Mouse (Mus musculus) limb, embryonic 11.5 days (tissue): ENCODE data around the gene Nod1. TPM values are rescaled to one million over a fixed set of nuclear protein-coding genes. Genes with fewer than 3 reads are reported as not detected.

Experiments used
- ATAC-seq: fragments of 200-750 bp; cut with Nextera tagmentation; 2 replicates; pipeline ENCODE4 v1.8.0; 2017; ENCODE audit warnings: low read depth; ENCODE audit not compliant: insufficient number of reproducible peaks, low FRiP score, low TSS enrichment
- DNase-seq: peaks from one replicate; pipeline ENCODE4 v3.0.0-alpha.2; 2015; ENCODE audit warnings: low spot score
- H3K27ac ChIP-seq: fragments of 300-500 bp; sonication (generic); replicated peaks from 2 replicates; pipeline ENCODE4 v1.5.1; 2014; ENCODE audit warnings: low read depth, mild to moderate bottlenecking, low read length
- H3K27me3 ChIP-seq: fragments of 300-500 bp; sonication (generic); 2 replicates; pipeline ENCODE4 v1.6.1; 2014; ENCODE audit warnings: mild to moderate bottlenecking, low read length, mixed read lengths; ENCODE audit not compliant: control insufficient read depth, insufficient read depth
- H3K36me3 ChIP-seq: fragments of 300-500 bp; sonication (generic); 2 replicates; pipeline ENCODE4 v1.6.1; 2014; ENCODE audit warnings: mild to moderate bottlenecking, low read length, moderate library complexity, mixed read lengths; ENCODE audit not compliant: control insufficient read depth, insufficient read depth
- H3K4me1 ChIP-seq: fragments of 300-500 bp; sonication (generic); 2 replicates; pipeline ENCODE4 v1.6.1; 2014; ENCODE audit warnings: low read length, mixed read lengths; ENCODE audit not compliant: control insufficient read depth, insufficient read depth
- H3K4me2 ChIP-seq: fragments of 300-500 bp; sonication (generic); 2 replicates; pipeline ENCODE4 v1.6.1; 2014; ENCODE audit warnings: low read depth, mild to moderate bottlenecking, moderate library complexity; ENCODE audit not compliant: severe bottlenecking
- H3K4me3 ChIP-seq: fragments of 300-500 bp; sonication (generic); 2 replicates; pipeline ENCODE4 v1.5.1; 2014; ENCODE audit warnings: low read depth, low read length
- H3K9ac ChIP-seq: fragments of 300-500 bp; sonication (generic); 2 replicates; pipeline ENCODE4 v1.6.1; 2014; ENCODE audit warnings: mild to moderate bottlenecking, low read length
- H3K9me3 ChIP-seq: fragments of 300-500 bp; sonication (generic); 2 replicates; pipeline ENCODE4 v1.6.1; 2016; ENCODE audit warnings: low read length; ENCODE audit not compliant: control insufficient read depth
- WGBS: fragments of 180-500 bp; shearing (Covaris S2); extraction: QIAGEN DNeasy Blood & Tissue Kit; methylation state at CpG from one replicate; pipeline ENCODE4 v1.1.7; 2014; 5-methylcytosine and 5-hydroxymethylcytosine counted together
- polyA plus RNA-seq: library from polyadenylated mRNA; unstranded; fragments of >200 nt; fragmentation: Nextera tagmentation; extraction: Ambion mirVana; gene quantifications from 2 replicates; pipeline ENCODE4 v1.2.1, GENCODE M21; 2014

Gene Nod1
- polyA plus RNA-seq, 1 experiment from 2014 or later, result 2.4 TPM

- no peaks in the 10 kb centered on the region for H3K36me3 ChIP-seq
- H3K9ac ChIP-seq, result peak overlapping the region; percentile 37
- H3K27ac ChIP-seq, result peak overlapping the region; percentile 89
- 47% methylated on average over 16 of the region's 16 CpGs for WGBS
- no peaks in the 10 kb centered on the region for H3K27me3 ChIP-seq
- peak overlapping the region; percentile 8; the same call in 1 of the 2 replicates for H3K4me3 ChIP-seq
- peak; percentile 43 for DNase-seq
- ATAC-seq, result peak; percentile 62; the same call in 1 of the 2 replicates
- H3K9me3 ChIP-seq, result no peaks in the 10 kb centered on the region
- H3K4me1 ChIP-seq, result no peaks in the 10 kb centered on the region
- peak overlapping the region; percentile 22 for H3K4me2 ChIP-seq
Measured at GRCm38 (mm10) chr6:55009391-55010230, 37.2 kb upstream of the Nod1 start.

DNA sequence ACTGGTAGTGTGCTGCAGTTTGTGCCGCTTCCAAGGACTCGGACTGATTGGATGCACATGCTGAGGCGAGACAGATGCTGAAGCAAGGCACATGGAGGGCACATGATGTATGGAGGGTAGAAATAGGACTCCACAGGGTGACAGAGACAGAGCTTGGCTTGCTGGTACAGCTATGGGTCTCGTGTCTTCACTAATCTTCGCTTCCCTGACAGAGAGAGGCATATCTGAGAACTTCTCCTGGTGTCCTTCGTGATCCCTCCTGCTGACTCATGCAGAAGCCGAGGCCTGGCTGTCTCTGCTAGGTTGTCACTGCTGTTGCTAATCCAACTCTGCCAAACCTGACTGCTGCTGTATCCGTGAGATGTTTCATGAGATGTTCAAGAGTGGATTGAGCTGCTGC lies 36.0 kb upstream of the Nod1 start:
- Histone ChIP-seq H3K36me3 (no peaks in the 10 kb centered on the region), H3K4me3 (no peak overlapping the region), H3K9me3 (no peaks in the 10 kb centered on the region), H3K4me2 (no peak overlapping the region), H3K4me1 (no peaks in the 10 kb centered on the region), H3K27me3 (no peaks in the 10 kb centered on the region), H3K27ac (no peak overlapping the region), H3K9ac (no peak overlapping the region)
- DNase-seq (no peak), ATAC-seq (no peak)
- 86% methylated on average over 8 of the region's 8 CpGs for WGBS

DNA sequence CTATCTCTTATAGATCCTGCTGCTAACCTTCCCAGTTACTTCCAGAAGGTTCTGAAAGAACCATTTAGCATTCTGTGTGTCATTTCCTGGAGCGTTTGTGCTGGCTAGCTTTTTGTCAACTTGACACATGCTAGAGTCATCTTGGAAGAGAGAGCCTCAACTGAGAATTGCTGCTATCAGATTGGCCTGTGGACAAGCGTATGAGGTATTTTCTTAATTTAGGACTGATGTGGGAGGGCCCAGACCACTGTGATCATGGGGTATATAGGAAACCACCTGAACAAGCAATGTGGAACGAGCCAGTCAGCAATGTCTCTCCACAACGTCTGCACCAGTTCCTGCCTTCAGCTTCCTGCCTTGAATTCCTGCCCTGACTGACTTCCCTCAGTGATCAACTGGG lies 31.1 kb upstream of the Nod1 start:
- H3K27me3 ChIP-seq, result no peaks in the 10 kb centered on the region

DNA sequence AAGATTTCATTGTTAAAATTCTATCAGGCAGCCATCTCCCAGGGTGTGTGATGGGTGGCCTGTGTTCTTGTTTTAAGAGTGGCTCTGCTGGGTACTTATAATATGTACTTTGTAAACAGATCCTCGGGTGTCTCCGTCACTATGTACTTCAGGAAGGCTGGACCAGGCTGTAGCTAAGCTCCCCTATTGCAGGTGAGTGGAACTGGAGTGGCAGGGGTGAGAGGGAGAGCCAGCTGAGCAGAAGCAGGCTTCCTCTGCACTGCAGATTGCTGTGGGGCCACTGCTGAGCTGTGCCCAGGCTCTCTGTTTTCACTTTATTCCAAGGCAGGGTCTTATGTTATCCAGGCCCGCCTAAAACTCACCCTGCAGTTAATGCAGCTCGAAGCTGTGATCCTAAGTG lies 30.0 kb upstream of the Nod1 start:
- no peaks in the 10 kb centered on the region for H3K27me3 ChIP-seq
- ATAC-seq, result no peak
- no peak overlapping the region for H3K9ac ChIP-seq
- H3K36me3 ChIP-seq, result no peaks in the 10 kb centered on the region
- no peak overlapping the region for H3K27ac ChIP-seq
- no peak overlapping the region for H3K4me3 ChIP-seq
- H3K4me2 ChIP-seq, result no peak overlapping the region
- no peaks in the 10 kb centered on the region for H3K9me3 ChIP-seq
- H3K4me1 ChIP-seq, result no peaks in the 10 kb centered on the region
- WGBS, result 76% methylated on average over 4 of the region's 4 CpGs
- no peak for DNase-seq

More for the DNA sequence above, 31.1 kb upstream of the Nod1 start:
- Histone ChIP-seq H3K36me3 (no peaks in the 10 kb centered on the region), H3K4me2 (no peak overlapping the region), H3K4me3 (no peak overlapping the region), H3K27ac (no peak overlapping the region), H3K4me1 (no peaks in the 10 kb centered on the region), H3K9me3 (no peaks in the 10 kb centered on the region), H3K9ac (no peak overlapping the region)
- ATAC-seq (no peak), DNase-seq (no peak)
- whole genome bisulfite sequencing, result 68% methylated on average over 4 of the region's 4 CpGs

DNA sequence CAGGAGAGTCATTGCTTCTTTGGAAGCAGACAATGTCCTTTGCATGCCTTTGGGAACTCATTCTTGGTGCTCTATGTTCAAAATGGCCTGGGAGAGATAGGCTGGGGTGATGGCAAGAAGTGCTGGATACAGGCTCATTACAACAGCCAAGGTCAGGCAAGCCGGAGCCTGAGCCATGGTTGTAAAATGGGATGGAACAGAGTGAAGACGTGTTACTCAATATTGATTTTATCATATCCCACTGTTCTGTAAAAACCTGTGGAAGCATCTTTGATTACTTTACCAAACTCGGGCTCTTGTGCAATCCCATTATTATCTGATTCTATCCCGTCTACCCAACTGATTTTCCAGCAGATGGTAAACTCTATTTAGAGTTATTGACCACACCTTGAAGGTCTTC lies 28.9 kb upstream of the Nod1 start:
- Histone ChIP-seq H3K4me1 (no peaks in the 10 kb centered on the region), H3K9ac (no peak overlapping the region)
- WGBS, result 84% methylated on average over 4 of the region's 4 CpGs

DNA sequence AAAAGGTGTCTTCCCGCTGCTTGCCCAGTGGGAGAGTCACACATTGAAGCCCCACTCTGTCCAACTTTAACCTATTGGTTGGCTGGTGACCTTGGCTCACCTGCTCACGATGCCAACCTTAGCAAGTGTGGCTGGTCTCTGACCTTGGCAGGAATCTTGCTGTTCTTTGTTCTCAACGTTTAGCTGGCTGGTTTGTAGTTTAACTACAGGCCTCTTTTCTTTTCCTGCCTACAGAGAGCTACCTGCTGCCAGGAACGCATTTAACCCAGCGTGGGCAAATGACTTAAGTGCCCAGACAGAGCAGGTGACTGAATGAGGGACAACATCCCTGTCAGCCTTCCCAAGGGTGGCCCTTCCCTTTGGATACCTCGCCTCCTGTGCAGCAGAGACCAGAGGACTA lies 25.3 kb upstream of the Nod1 start:
- no peak overlapping the region for H3K9ac ChIP-seq
- H3K27ac ChIP-seq, result no peak overlapping the region
- ATAC-seq, result no peak
- no peak for DNase-seq
- no peaks in the 10 kb centered on the region for H3K27me3 ChIP-seq
- no peaks in the 10 kb centered on the region for H3K9me3 ChIP-seq
- no peak overlapping the region for H3K4me3 ChIP-seq
- H3K36me3 ChIP-seq, result no peaks in the 10 kb centered on the region
- H3K4me2 ChIP-seq, result no peak overlapping the region
- no peaks in the 10 kb centered on the region for H3K4me1 ChIP-seq
- 78% methylated on average over 6 of the region's 6 CpGs for WGBS

More for the DNA sequence above, 28.9 kb upstream of the Nod1 start:
- H3K4me3 ChIP-seq, result no peak overlapping the region
- H3K27ac ChIP-seq, result no peak overlapping the region
- H3K9me3 ChIP-seq, result no peaks in the 10 kb centered on the region
- no peaks in the 10 kb centered on the region for H3K36me3 ChIP-seq
- DNase-seq (no peak), ATAC-seq (no peak)
- no peaks in the 10 kb centered on the region for H3K27me3 ChIP-seq
- H3K4me2 ChIP-seq, result no peak overlapping the region

DNA sequence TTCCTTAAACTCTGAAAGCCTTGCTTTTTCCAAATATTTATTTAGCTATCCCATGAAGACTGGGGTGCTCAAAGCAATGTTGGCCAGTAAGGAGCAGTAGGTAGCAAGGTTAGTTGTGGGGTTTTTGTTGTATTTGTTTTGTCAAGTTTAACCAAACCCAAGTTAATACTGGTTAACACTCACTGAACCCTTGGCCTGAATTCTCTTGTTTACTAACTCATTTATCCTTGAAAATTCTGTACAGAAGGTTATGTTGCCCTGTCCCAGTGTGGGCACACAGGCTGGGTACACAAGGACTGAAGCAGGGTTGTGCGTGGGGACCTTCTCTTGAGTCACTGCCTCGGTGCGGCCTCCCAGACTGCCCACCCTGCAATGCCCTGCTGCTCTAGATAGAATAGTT lies 23.9 kb upstream of the Nod1 start:
- Histone ChIP-seq H3K9ac (no peak overlapping the region), H3K9me3 (no peaks in the 10 kb centered on the region), H3K4me1 (no peaks in the 10 kb centered on the region), H3K36me3 (no peaks in the 10 kb centered on the region), H3K27me3 (no peaks in the 10 kb centered on the region), H3K4me3 (no peak overlapping the region), H3K4me2 (no peak overlapping the region), H3K27ac (no peak overlapping the region)
- DNase-seq, result no peak
- ATAC-seq, result no peak
- WGBS, result 94% methylated on average over 3 of the region's 3 CpGs

DNA sequence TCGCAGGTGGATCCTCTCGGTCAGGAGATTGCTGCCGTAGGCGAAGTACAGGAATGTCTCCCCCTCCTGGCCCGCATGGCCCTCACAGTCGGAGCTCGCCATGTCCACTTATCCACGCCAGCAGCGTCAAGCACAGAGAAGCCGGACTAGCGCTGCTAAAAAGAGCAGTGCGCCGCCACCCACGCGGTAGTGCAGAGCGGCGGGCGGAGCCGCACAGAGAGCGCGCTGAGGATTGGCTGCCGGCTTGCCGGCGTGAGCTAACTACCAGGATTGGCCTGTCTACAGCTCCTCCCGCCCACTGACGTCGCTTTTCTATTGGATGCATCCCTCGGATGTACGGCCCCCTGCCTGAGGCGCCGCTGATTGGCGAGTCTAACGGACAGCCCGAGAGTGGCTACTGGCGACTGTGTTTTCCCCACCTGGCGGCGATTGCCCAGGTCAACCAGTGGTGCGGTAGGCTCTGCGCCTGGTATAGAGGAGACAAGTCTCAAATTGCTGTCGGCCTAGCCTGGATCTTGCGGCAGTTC lies 20.4 kb upstream of the Nod1 start, which contains the start of gene Ggct:
Gene Ggct (minus strand): TSS at position 217 of the 527 bp plus-strand sequence.
- WGBS, result 1% methylated on average over 41 of the region's 41 CpGs
- H3K4me1 ChIP-seq, result no peaks in the 10 kb centered on the region
- peak; percentile 100 for ATAC-seq

More for the DNA sequence above, 20.4 kb upstream of the Nod1 start, which contains the start of gene Ggct:
- Histone ChIP-seq H3K27ac (0 out of 2 replicates have a peak within 1 kb of the TSS, but pooled peaks have one; percentile 21), H3K27me3 (no peaks in the 10 kb centered on the region), H3K9ac (peak within 1 kb of the TSS; percentile 38; the same call in 1 of the 2 replicates), H3K4me3 (peak within 1 kb of the TSS; percentile 38), H3K4me2 (peak within 1 kb of the TSS; percentile 62), H3K36me3 (no peaks in the 10 kb centered on the region), H3K9me3 (no peaks in the 10 kb centered on the region)
- peak; percentile 95 for DNase-seq
